Mouse (Mus musculus): Measurements from ENCODE around the gene Furin. TPM values are rescaled to one million over a fixed set of nuclear protein-coding genes. Genes with fewer than 3 reads are reported as not detected.

Furin gene
- total and polyA plus RNA-seq, 3 experiments: 1.5 to 20.9 (median 13.5) TPM

DNA sequence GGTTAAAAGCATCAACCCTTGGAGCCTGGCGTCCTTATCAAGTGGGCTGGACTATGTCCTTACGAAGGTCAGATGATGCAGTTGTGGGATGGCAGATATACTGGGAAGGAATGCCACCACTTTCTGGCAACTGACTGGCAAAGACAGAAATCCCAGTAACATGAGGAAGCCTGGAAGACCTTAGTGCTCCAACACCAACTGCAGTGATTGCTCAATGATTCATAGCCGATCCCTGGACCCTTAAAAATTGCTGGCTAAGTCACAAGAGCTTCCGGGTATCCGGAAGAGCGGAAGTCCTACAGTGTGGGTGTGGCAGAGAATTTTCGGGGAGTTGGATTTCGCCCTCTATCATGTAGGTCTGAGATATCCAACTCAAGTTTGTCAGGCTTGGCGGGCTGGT, 59.1 kb downstream of the Furin start:
- H3K9ac ChIP-seq (ENCODE audit: insufficient read depth, low read depth): no peak overlapping the region
- TF ChIP-seq TCF12 (IDR thresholded peaks at IDR 0.05; ENCODE audit: low read depth, low read length) (no peak), CTCF (conservative IDR thresholded peaks at IDR 0.05 in 1 of 2, IDR thresholded peaks at IDR 0.05 in 1 of 2; ENCODE audit: low read depth in 2 of 2, low read length in 2 of 2) (no peak), RAD21 (IDR thresholded peaks at IDR 0.05; ENCODE audit: low read depth, low read length) (no peak), BHLHE40 (IDR thresholded peaks at IDR 0.05; ENCODE audit: low read depth, low read length) (no peak)
- dilution Hi-C loops (cut with MboI; ENCODE audit: extremely low pct_ligation_motif_present, extremely low pct_unique_long_range_greater_than_20kb, low sequenced_read_pairs) (no loop called here), in situ Hi-C loops (cut with MboI; ENCODE audit: low pct_ligation_motif_present, low pct_unique_long_range_greater_than_20kb, low sequenced_read_pairs) (no loop called here)
- no peaks in the 10 kb centered on the region for H3K79me2 ChIP-seq (replicated peaks; ENCODE audit: control insufficient read depth, extremely low read depth, insufficient read depth, poor library complexity, severe bottlenecking)
- peaks cover 15 to 35% of the 10 kb centered on the region in 2 experiments for H3K36me3 ChIP-seq (replicated peaks in 1 of 2; ENCODE audit: control insufficient read depth in 1 of 2, insufficient read depth in 1 of 2, low read length in 1 of 2)
- no peak for DNase-seq (ENCODE audit: extremely low read depth)
- H3K4me1 ChIP-seq (ENCODE audit: control insufficient read depth in 1 of 2, insufficient read depth in 2 of 2): peaks cover 10 to 32% of the 10 kb centered on the region in 2 experiments
- no peak overlapping the region for H3K4me3 ChIP-seq (replicated peaks in 1 of 3; ENCODE audit: low read depth in 2 of 3, low read length in 2 of 3, poor library complexity in 1 of 3)
- peaks cover 13% of the 10 kb centered on the region for H3K27me3 ChIP-seq (replicated peaks)
- peaks cover 6% of the 10 kb centered on the region for H3K9me3 ChIP-seq (replicated peaks; ENCODE audit: low read length)
- no peak overlapping the region for H3K4me2 ChIP-seq (ENCODE audit: insufficient read depth, low read depth, poor library complexity, severe bottlenecking)
- H3K27ac ChIP-seq (ENCODE audit: insufficient read depth, low read depth): no peak overlapping the region

- Histone ChIP-seq H3K4me2 (ENCODE audit: insufficient read depth, low read depth, poor library complexity, severe bottlenecking) (peak overlapping the region; percentile 41; the same call in 1 of the 2 replicates), H3K4me3 (replicated peaks in 1 of 3; ENCODE audit: low read depth in 2 of 3, low read length in 2 of 3, poor library complexity in 1 of 3) (peak overlapping the region; percentile 55 to 60 (median 55)), H3K27ac (ENCODE audit: insufficient read depth, low read depth) (peak overlapping the region; percentile 2; the same call in 1 of the 2 replicates), H3K79me2 (replicated peaks; ENCODE audit: control insufficient read depth, extremely low read depth, insufficient read depth, poor library complexity, severe bottlenecking) (no peaks in the 10 kb centered on the region), H3K4me1 (ENCODE audit: control insufficient read depth in 1 of 2, insufficient read depth in 2 of 2) (peaks cover 16 to 51% of the 10 kb centered on the region in 2 experiments), H3K9me3 (replicated peaks; ENCODE audit: low read length) (peaks cover 6% of the 10 kb centered on the region), H3K36me3 (replicated peaks in 1 of 2; ENCODE audit: control insufficient read depth in 1 of 2, insufficient read depth in 1 of 2, low read length in 1 of 2) (peaks cover 0 to 18% of the 10 kb centered on the region in 2 experiments), H3K9ac (ENCODE audit: insufficient read depth, low read depth) (peak overlapping the region; percentile 63), H3K27me3 (replicated peaks) (peaks cover 15% of the 10 kb centered on the region)
- TF ChIP-seq ZMIZ1 (IDR thresholded peaks at IDR 0.05; ENCODE audit: low read depth, low read length) (0 out of 2 replicates have a peak, but pooled peaks have one; percentile 2), SIN3A (IDR thresholded peaks at IDR 0.05; ENCODE audit: low read length) (0 out of 2 replicates have a peak, but pooled peaks have one; percentile 45), ZC3H11A (IDR thresholded peaks at IDR 0.05; ENCODE audit: low read depth, low read length) (no peak), EP300 (IDR thresholded peaks at IDR 0.05; ENCODE audit: low read length) (peak; percentile 50), MXI1 (IDR thresholded peaks at IDR 0.05; ENCODE audit: low read depth, low read length) (peak; percentile 52; the same call in 1 of the 2 replicates)
- dilution Hi-C loops (cut with MboI; ENCODE audit: extremely low pct_ligation_motif_present, extremely low pct_unique_long_range_greater_than_20kb, low sequenced_read_pairs) (no loop called here), in situ Hi-C loops (cut with MboI; ENCODE audit: low pct_ligation_motif_present, low pct_unique_long_range_greater_than_20kb, low sequenced_read_pairs) (loop anchor here (5.0 kb wide), 1 partner anchor 34 kb away; no protein-coding TSS in a partner anchor)
- peak; percentile 31 for DNase-seq (ENCODE audit: extremely low read depth)
Measured at GRCm38 (mm10) chr7:80343270-80344018, 61.8 kb downstream of the Furin start.

GRCm38 (mm10) chr7:80342858-80343257, 62.4 kb downstream of the Furin start, which contains the start of gene Hddc3:
Gene Hddc3 (plus strand): TSS chr7:80343104.
- Histone ChIP-seq H3K27ac (ENCODE audit: insufficient read depth, low read depth) (peak within 1 kb of the TSS; percentile 2; the same call in 1 of the 2 replicates), H3K4me3 (replicated peaks in 1 of 3; ENCODE audit: low read depth in 2 of 3, low read length in 2 of 3, poor library complexity in 1 of 3) (peak within 1 kb of the TSS; percentile 55 to 60 (median 55)), H3K9me3 (replicated peaks; ENCODE audit: low read length) (peaks cover 6% of the 10 kb centered on the region), H3K27me3 (replicated peaks) (peaks cover 15% of the 10 kb centered on the region), H3K79me2 (replicated peaks; ENCODE audit: control insufficient read depth, extremely low read depth, insufficient read depth, poor library complexity, severe bottlenecking) (no peaks in the 10 kb centered on the region), H3K4me1 (ENCODE audit: control insufficient read depth in 1 of 2, insufficient read depth in 2 of 2) (peaks cover 16 to 53% of the 10 kb centered on the region in 2 experiments), H3K4me2 (ENCODE audit: insufficient read depth, low read depth, poor library complexity, severe bottlenecking) (peak within 1 kb of the TSS; percentile 41; the same call in 1 of the 2 replicates), H3K9ac (ENCODE audit: insufficient read depth, low read depth) (peak within 1 kb of the TSS; percentile 63), H3K36me3 (replicated peaks in 1 of 2; ENCODE audit: control insufficient read depth in 1 of 2, insufficient read depth in 1 of 2, low read length in 1 of 2) (peaks cover 0 to 16% of the 10 kb centered on the region in 2 experiments)
- dilution Hi-C loops (cut with MboI; ENCODE audit: extremely low pct_ligation_motif_present, extremely low pct_unique_long_range_greater_than_20kb, low sequenced_read_pairs): no loop called here
- in situ Hi-C loops (cut with MboI; ENCODE audit: low pct_ligation_motif_present, low pct_unique_long_range_greater_than_20kb, low sequenced_read_pairs): loop anchor here (5.0 kb wide), 1 partner anchor 34 kb away; no protein-coding TSS in a partner anchor
- peak; percentile 93 for DNase-seq (ENCODE audit: extremely low read depth)
- no peak for TF ChIP-seq USF2 (conservative IDR thresholded peaks at IDR 0.05; ENCODE audit: low read depth, low read length)
- no peak for TF ChIP-seq E2F4 (IDR thresholded peaks at IDR 0.05; ENCODE audit: insufficient replicate concordance, low read depth, low read length)
- TF ChIP-seq IRF4 (IDR thresholded peaks at IDR 0.05; ENCODE audit: low read depth, low read length): peak; percentile 37; the same call in 1 of the 2 replicates
- TF ChIP-seq CHD1 (IDR thresholded peaks at IDR 0.05; ENCODE audit: low read depth, low read length): no peak
- peak; percentile 83 for TF ChIP-seq MYC (IDR thresholded peaks at IDR 0.05; ENCODE audit: low read depth, low read length)
- no peak for TF ChIP-seq JUND (conservative IDR thresholded peaks at IDR 0.05; ENCODE audit: low read depth, low read length)
- peak; percentile 52; the same call in 1 of the 2 replicates for TF ChIP-seq UBTF (IDR thresholded peaks at IDR 0.05; ENCODE audit: low read depth, low read length)
- TF ChIP-seq TCF12 (IDR thresholded peaks at IDR 0.05; ENCODE audit: low read depth, low read length): peak; percentile 88
- TF ChIP-seq SIN3A (IDR thresholded peaks at IDR 0.05; ENCODE audit: low read length): peak; percentile 89
- TF ChIP-seq MAX (IDR thresholded peaks at IDR 0.05; ENCODE audit: low read length): peak; percentile 69; the same call in 1 of the 2 replicates
- TF ChIP-seq NELFE (IDR thresholded peaks at IDR 0.05; ENCODE audit: low read depth, low read length): peak; percentile 92
- peak; percentile 76 for TF ChIP-seq ELF1 (IDR thresholded peaks at IDR 0.05; ENCODE audit: low read depth, low read length)
- peak; percentile 63; the same call in 1 of the 2 replicates for TF ChIP-seq TBP (conservative IDR thresholded peaks at IDR 0.05; ENCODE audit: low read depth, low read length)
- peak; percentile 84 for TF ChIP-seq NRF1 (IDR thresholded peaks at IDR 0.05; ENCODE audit: low read depth, low read length)
- peak; percentile 86 for TF ChIP-seq POLR2A (IDR thresholded peaks at IDR 0.05; ENCODE audit: low read depth, low read length)
- no peak for TF ChIP-seq GABPA (IDR thresholded peaks at IDR 0.05; ENCODE audit: insufficient replicate concordance, low read depth, low read length)
- peak; percentile 82 for TF ChIP-seq CHD2 (IDR thresholded peaks at IDR 0.05; ENCODE audit: low read length)
